Mouse (Mus musculus): ENCODE measurements around the gene Cog4. TPM values are rescaled to one million over a fixed set of nuclear protein-coding genes. Genes with fewer than 3 reads are reported as not detected.
A peak's percentile ranks its signal among the peaks of the same experiment; 100 is the strongest.

Cog4 gene
- total RNA-seq (2021) = 10 to 100 TPM; 38.9 to 44.1 TPM
- long read RNA-seq, experiment 1, transcript Cog4-201 (19 exons, 2,737 nt) = major isoform, 57 of 70 reads
- long read RNA-seq, experiment 1, partial matches to known transcripts = 8 of 70 reads
- long read RNA-seq, experiment 1, other reads (novel, unspliced or antisense) = 5 of 70 reads
- long read RNA-seq, experiment 2, transcript Cog4-201 (19 exons, 2,737 nt) = major isoform, 70 of 76 reads
- long read RNA-seq, experiment 2, partial matches to known transcripts = 4 of 76 reads
- long read RNA-seq, experiment 2, other reads (novel, unspliced or antisense) = 2 of 76 reads

GRCm38 (mm10) chr8:110846405-110847170, at the start of gene Cog4, which contains the start of gene Sf3b3:
Gene Cog4, plus strand, starts transcription at chr8:110846600.
Gene Sf3b3, minus strand, starts transcription at chr8:110846787.
- peak; percentile 86 for DNase-seq
- intact Hi-C loops (cut with DNase I; ENCODE audit: low total_unique reads) = no loop called here

DNA sequence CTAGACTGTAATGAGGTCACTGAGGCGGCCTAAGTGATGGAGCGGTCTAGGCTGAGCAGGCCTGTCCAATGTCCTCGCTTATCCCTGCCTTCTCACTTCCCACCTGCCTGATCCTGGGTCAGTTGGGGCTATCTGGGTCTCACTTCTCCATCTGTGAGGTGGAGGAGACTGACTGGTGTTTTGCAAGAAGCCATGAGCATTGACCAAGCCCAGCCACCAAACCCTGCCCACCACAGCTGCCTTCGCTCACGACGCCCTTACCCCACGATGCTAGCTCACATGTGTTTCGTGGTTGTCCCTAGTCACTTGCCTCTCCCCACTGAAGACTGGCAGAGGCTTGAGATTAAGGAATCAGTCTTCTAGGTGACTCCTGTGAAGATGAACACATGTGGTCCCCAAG, 49.3 kb upstream of the Cog4 start:
- no peak for DNase-seq
- intact Hi-C loops (cut with DNase I; ENCODE audit: low total_unique reads) = no loop called here

GRCm38 (mm10) chr8:110802988-110803387, 43.4 kb upstream of the Cog4 start:
- no peak for DNase-seq
- intact Hi-C loops (cut with DNase I; ENCODE audit: low total_unique reads) = no loop called here

- intact Hi-C loops (cut with DNase I; ENCODE audit: low total_unique reads) = no loop called here
- no peak for DNase-seq
Measured at GRCm38 (mm10) chr8:110803856-110804255, 42.5 kb upstream of the Cog4 start.

DNA sequence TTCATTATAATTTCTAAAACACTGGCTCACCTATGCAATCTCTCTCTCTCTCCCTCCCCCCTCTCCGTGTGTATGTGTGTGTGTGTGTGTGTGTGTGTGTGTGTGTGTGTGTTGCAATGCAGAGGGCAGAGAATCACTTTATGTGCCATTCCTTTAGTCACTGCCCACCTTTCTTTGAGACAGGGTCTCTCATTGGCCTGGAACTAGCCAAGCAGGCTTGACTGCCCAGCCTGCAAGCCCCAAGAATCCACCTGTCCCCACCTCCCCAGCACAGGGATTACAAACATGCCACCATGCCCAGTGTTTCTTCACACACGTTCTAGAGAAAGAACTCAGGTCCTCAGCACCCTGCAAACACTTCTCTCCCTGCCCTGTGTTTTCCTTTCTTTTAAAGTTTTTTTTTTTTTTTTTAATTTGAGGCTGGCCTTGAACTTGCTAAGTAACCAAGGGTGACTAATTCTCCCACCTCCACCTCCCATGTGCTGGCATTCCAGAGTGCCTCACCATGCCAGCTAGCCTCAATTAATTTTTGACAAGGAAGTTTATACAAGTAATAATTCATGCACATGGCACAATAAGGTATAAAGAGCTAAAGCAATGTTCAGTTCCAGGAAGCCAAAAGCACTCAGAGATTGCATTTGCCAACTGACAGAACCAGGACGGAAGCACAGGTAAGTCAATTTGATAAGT, 41.4 kb upstream of the Cog4 start:
- DNase-seq = no peak
- intact Hi-C loops (cut with DNase I; ENCODE audit: low total_unique reads) = no loop called here

DNA sequence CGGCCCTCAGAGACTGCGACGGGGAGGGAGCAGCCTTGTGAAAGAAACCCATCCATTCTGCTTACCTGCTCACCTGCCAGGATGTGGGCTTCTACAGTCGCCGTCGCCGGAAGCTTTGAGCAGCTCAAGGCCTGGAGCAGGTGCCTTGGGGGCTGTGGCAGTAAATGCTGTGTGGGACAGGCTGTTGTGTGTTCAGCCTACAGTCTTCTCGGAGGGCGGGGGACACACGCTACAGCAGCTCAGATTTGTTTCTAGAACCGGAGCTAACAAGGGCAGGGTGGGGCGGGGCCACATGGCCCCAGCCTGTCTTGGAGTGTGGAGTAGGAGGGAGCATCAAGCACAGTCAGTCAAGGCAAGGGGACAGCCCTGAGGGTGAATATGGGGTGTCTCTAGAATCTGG, 40.7 kb upstream of the Cog4 start, which contains the start of gene Il34:
Gene Il34, minus strand, starts transcription at position 256 of the 400 bp plus-strand sequence.
- intact Hi-C loops (cut with DNase I; ENCODE audit: low total_unique reads) = no loop called here
- no peak for DNase-seq

DNA sequence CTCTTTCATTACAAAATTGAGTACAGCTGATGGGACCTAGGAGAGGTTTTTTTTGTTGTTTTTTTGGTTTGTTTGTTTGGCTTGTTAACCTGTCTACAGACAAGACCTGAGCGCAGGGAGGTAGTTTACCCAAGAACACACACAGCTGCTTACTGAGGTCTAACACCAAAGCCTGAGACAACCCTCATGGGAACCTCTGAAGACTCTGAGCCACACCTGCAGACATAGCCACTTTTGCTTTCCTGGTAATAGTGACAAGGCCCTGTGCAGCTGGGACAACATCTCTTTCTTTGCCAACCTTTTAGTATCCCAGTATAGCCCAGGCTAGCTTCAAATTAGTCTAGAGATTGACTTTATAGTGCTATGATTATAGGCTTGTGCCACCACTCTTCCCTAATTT, 40.3 kb upstream of the Cog4 start:
- no peak for DNase-seq
- intact Hi-C loops (cut with DNase I; ENCODE audit: low total_unique reads) = no loop called here

DNA sequence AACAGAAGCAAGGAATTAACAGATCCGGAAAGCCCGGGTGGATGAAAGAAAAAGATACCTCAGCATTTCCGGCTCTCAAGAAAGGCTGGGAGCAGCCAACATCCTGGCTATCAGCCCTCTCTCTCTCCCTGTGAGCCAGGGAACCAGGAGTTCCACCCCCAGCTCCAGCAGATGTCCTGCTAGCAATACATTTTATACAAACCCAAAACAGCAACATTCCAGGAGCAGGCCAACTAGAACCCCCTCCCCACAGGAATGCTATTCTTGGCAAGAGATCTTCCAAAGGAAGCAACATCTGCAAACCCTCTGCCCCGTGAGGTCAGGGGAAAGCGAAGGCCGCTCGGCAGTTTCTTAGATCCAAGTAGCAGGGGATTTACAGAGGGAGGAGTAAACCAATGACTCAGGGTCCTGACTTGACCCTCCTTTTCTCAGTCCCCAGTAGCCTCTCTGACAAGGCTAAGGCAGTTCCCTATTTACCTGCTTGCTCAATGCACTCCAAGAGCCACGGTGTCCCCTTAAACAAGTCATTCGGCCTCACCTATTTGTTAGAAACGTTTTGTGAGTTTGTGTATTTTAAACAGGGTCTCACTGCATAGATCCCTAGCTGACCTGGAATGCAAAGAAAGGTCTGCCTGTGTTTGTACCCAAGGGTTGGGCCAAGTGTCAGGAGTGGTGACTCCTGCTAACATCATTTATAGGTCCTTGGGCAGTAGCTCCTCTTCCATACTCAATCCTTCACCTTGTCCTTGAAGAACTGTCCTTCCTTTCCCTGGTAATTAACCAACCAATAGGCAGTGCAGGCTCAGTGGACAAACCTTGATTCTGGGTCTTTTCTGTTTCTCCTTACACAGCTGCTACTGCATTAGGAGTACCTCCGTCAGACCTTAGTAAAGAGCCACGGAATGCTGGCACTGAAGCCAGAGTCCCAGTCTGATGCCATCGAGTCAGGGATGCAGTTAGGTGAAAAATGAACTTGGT, 37.6 kb upstream of the Cog4 start:
- intact Hi-C loops (cut with DNase I; ENCODE audit: low total_unique reads) = no loop called here
- DNase-seq = peak; percentile 64

DNA sequence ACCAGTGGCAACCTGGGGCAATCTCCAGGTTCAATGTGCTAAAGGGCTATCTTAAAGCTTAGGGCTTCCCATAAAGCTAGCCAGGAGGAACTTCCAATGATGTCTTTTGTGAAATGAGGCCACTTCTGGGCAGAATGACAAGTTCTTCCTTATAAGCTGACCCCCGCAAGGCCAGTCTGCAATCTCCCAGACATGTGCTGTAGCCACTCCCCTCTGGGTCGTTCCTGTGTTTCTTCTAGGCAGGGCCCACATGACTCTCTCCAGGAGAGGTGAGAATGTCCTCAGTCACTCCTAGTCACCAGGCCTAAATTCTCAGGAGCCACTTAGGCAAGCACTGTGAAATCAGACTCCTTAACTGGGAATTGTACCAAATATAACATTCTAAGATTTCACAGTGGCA, 36.6 kb upstream of the Cog4 start:
- DNase-seq = no peak
- intact Hi-C loops (cut with DNase I; ENCODE audit: low total_unique reads) = loop anchor here (5.0 kb wide), 1 partner anchor 53 kb away; no protein-coding TSS in a partner anchor

- no peak for DNase-seq
- intact Hi-C loops (cut with DNase I; ENCODE audit: low total_unique reads) = loop anchor here (5.0 kb wide), 1 partner anchor 53 kb away; no protein-coding TSS in a partner anchor
Measured at GRCm38 (mm10) chr8:110810481-110811065, 35.8 kb upstream of the Cog4 start.

GRCm38 (mm10) chr8:110811116-110811515, 35.3 kb upstream of the Cog4 start:
- DNase-seq = no peak
- intact Hi-C loops (cut with DNase I; ENCODE audit: low total_unique reads) = loop anchor here (5.0 kb wide), 1 partner anchor 54 kb away; no protein-coding TSS in a partner anchor

DNA sequence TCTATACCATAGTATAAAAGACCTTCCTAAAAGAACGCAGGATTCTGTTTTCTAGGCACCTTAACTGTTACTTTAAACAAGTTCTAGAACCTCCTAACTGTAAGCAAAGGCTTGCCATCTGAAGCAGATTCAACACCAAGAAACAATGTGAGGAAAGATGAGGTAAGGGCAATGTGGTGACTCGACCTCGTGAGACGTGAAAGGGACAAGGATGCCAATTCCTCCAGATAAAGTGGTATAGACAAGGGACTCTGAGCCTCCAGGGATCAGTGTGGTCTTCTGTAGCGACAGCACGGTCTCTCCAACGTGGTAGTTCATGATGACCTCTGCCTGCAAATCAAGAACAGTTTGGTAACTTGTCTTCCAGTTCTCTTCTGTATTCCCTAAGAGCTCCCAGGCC, 34.6 kb upstream of the Cog4 start:
- DNase-seq = no peak
- intact Hi-C loops (cut with DNase I; ENCODE audit: low total_unique reads) = loop anchor here (5.0 kb wide), 1 partner anchor 54 kb away; no protein-coding TSS in a partner anchor

GRCm38 (mm10) chr8:110812349-110813080, 33.9 kb upstream of the Cog4 start:
- intact Hi-C loops (cut with DNase I; ENCODE audit: low total_unique reads) = loop anchor here (5.0 kb wide), 1 partner anchor 55 kb away; no protein-coding TSS in a partner anchor
- DNase-seq = no peak

DNA sequence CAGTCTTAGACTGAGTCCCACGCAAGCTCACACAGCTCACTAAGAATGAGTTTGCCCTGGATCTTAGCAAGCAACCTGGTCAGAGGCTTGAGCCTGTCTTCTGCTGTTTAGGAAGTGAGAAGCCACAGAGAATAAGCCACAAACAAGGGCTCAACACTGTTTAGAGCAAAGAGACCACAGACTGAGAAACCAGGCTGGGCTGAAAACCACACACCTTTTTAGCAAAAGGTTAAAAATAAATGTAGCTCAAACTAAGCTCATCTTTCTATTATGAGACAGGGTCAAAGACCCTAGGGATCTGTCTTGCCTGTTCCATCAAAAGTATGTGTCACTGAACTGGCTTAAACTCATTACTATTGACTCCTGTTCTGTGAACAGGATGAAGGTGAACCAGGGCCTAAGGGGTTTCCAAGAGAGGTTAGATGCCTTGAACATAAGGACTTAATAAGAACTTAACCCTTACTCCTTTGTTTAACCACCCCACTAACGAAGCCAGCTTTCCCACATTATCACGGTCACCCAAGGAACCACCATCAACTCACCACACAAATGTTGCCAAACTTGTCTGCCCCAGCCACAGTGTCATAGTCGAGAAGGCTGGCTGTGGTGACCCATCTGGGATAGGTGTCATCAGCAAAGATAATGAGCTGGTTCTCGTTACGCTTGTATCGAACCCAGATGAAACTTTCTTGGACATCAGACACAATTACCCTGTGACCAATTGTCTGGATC, 33.2 kb upstream of the Cog4 start:
- intact Hi-C loops (cut with DNase I; ENCODE audit: low total_unique reads) = loop anchor here (5.0 kb wide), 1 partner anchor 56 kb away; no protein-coding TSS in a partner anchor
- no peak for DNase-seq

- no peak for DNase-seq
- intact Hi-C loops (cut with DNase I; ENCODE audit: low total_unique reads) = loop anchor here (2.0 kb wide), 1 partner anchor 21 kb away; no protein-coding TSS in a partner anchor
Measured at GRCm38 (mm10) chr8:110815308-110815707, 31.1 kb upstream of the Cog4 start.

DNA sequence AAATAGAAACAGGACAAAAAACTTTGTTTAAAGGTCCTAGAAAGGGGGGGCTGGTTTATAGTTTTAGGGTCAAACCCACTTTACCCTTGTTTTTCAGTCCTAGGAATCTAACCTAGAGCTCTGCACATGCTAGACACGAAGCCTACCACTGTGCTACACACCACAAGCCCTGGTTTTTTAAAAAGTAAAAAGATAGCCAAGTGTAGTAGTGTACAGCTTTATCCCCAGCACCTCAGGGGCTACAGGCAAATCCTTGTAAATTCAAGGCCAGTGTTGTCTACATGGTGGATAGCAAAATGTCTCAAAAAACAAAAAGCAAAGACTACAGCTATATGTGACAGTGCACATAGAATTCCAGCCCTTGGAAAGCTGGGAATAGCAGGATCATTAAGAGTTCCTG, 29.4 kb upstream of the Cog4 start:
- intact Hi-C loops (cut with DNase I; ENCODE audit: low total_unique reads) = no loop called here
- no peak for DNase-seq

- intact Hi-C loops (cut with DNase I; ENCODE audit: low total_unique reads) = no loop called here
- DNase-seq = no peak
Measured at GRCm38 (mm10) chr8:110818593-110818992, 27.8 kb upstream of the Cog4 start.
